Mouse (Mus musculus) cerebellum, postnatal 25 days (tissue): ENCODE results near the gene Kansl1.

ENCODE experiments used
- DNase-seq, 2 experiments: peaks; one replicate each; pipeline ENCODE4 v3.0.0; 2021; ENCODE audit warnings: mixed read lengths in 2 of 2

Gene Kansl1

GRCm38 (mm10) chr11:104305711-104306110, 162.9 kb downstream of the Kansl1 start:
- DNase-seq: no peak

DNA sequence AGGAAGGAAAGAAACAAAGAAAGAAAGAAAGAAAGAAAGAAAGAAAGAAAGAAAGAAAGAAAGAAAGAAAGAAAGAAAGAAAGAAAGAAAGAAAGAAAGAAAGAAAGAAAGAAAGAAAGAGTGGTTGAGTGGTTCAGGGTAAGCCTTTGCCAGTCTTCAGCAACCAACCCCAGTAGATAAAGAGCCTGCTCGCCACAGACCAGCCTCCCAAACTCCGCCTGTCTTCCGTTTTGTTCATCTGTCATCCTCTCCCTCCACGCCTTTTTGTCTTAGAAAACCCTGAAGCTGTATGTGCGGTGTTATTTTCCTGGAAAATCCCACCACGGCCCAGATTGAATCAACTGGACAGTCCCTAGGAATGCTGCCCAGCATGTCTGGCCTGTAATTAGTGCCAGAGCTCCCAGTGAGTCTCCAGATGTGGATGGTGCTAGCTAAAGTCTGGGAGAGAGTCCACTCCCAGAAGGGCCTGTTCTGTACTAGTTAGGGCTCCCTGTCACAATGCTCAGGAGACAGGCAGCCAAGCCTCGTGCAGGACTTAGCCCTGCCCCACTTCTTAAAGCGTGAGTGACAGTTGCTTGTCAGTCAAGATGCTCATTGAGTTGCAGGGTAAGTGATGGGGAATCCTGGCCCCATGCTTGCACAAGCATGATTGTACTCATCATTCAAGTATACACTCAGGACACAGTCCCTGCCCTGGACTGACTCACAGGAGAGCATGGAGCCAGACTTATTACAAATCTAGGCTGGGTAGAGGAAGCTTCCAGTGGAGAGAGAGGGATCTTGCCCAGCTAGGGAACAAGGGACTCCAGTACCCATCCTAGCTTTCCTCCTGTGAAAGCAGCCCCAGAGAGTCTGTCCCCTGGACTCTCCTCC, 165.3 kb downstream of the Kansl1 start:
- DNase-seq: no peak

DNA sequence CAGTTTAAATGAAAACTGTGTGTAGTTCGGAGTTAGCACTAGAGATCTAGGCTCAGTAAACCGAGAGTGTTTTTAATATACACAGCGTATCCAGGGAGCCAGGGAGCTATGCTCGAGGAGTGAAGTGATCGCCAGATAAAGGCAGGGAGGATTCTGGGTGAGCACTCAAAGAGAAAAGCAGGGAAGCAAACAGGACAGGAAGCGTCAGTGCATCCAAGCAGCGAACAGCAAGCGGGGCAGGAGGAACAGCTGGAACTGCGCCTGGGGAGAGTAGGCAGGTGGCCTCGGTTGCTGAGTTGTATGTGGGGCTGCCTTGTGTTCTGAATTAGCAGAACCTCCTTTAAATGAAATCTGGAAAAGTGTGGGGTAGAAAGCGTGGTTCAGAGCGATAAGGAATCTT, 166.0 kb downstream of the Kansl1 start:
- DNase-seq: no peak

- DNase-seq: peak; percentile 45 to 56
Measured at GRCm38 (mm10) chr11:104297671-104298070, 171.0 kb downstream of the Kansl1 start.

DNA sequence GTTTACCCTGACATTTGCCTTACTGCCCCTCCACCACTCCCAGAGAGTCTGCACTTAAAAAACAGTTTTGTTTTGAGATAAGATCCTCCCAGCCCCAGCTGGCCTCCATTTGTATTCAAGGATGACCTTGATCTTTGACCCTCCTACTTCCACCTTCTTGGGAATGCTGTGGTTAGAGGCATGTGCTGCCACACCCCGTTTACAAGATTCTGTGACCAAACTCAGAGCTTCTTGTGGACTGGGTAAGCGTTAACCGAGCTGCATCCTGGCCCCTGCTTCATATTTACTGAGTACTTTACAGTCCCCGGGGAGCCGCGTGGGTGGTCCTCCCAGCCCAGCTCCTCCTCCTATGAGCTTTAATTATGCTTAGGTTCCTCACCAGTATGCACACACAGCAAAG, 173.0 kb downstream of the Kansl1 start:
- DNase-seq: no peak

DNA sequence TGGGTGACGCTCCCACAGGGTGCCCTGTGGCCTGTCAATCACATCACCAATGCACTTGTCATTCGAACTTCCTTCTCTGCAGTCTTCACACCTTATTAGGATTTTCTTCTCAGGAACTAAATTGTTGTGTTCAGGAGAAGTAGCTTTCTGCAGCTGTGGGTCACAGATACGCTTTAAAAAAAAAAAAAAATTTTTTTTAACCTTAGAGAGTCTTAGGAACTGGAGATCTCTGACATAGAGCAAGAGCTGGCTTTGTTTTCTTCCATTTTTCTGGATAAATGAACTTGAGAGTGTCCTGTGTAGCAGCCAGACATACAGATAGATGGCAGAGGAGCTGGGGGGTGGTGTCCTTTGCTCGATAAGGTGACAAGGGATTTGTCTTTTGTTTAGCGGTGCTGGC, 173.5 kb downstream of the Kansl1 start:
- DNase-seq: no peak

- no peak for DNase-seq
Measured at GRCm38 (mm10) chr11:104293241-104293640, 175.4 kb downstream of the Kansl1 start.

DNA sequence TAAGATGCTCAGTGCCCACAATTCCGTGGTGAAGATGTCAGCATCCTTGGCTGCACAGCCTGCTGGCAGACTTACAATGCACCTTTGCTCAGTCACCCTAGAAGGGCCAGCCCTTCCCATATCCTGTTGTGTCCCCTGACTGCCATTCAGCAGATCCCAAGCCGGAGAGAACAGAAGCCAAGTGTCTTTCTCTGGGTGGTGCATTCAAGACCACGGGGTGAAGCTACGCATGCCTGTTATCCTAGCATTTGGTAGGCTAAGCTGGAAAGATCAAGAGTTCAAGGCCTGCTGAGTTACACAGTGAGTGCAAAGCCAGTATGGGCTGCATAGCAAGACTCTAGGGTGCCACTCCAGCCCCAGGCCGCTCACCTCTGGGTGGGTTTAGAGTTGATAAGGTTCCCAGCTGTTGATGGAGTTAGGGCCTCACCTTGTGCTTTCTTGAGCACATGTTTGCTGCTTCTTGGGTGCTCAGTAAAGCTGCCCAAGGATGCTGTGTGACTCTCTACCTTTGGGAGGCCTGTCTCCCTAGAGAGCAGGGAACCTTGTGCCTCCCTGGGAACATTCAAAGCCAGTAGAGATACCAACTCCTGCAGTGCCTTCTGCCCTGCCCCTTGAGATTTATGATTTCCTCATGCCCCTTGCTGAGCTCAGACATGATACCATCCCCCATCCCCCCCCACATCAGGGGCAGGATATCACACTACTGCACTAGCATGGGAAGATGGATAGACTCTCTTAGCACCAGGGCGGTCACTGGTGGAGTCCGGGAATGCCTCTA, 176.0 kb downstream of the Kansl1 start:
- DNase-seq: no peak

DNA sequence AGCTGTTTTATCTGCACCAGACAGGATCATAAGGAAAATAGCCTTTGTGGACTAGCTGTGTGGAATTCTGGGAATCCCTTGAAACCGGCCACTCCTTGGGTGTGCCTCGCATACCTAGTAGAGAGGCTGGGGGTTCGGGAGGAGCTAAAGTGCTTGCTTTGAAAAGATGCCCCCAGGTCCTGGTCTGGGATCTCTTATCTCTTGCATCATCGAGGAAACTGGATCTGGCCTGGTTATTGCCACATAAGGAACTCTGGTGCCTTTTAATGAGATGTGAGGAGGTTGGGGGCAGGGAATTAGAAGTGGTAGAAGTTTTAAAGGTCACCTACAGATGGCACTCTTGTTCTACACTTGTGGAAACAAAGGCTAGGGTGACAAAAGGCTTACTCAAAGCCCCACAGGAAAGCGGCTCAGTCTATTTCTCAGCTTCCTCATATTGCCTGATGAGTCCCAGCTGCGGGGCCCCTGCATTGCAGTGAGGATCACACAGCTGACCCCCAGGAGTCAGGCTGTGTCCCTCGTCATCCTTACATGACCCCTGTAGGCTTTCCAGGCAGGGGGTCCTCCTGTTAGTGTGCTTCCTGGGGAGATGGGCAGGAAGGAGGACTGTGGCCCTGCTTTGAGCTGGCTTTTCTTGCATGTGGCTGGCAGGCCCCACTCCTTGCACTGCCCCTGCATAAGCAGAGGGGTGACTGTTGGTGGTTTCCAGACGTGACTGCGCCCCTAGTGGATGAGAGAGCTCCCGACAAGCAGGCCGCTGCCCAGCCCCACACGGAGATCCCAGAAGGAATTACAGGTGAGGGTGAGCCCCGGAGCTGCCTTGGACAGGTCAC, 179.2 kb downstream of the Kansl1 start:
- peak; percentile 85 to 87 for DNase-seq

- peak; percentile 88 to 90 for DNase-seq
Measured at GRCm38 (mm10) chr11:104288835-104289198, 179.8 kb downstream of the Kansl1 start.

DNA sequence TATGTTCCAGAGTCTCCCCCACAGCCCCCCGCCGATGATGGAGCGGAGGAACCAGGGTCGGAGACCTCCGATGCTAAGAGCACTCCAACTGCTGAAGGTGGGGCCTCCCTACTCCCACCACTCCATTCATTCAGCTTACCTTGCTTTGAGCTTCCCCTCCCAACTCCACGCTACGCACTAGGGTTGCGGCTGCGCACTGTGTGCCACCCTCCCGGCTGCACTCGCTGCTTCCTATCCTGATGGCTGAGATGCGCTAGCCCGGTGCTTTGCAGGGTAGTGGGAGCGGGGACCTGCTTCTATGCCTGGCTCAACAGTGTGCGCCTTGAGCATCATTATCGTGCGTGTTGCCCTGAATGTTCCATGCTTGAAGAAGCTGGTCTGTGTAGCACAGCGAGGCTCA, 181.5 kb downstream of the Kansl1 start:
- DNase-seq: no peak
